Mouse (Mus musculus) kidney, embryonic 16.5 days (tissue): ENCODE results near the gene Saal1. TPM values are rescaled to one million over a fixed set of nuclear protein-coding genes. Genes with fewer than 3 reads are reported as not detected.
"Not testable (repeated sequence)": the region's sequence is repeated elsewhere in the genome, so short reads cannot be mapped to it uniquely, and the experiment has no call there.

ENCODE experiments used
- ATAC-seq: fragments of 200-750 bp; cut with Nextera tagmentation; 2 replicates; pipeline ENCODE4 v1.8.0; 2017; ENCODE audit warnings: moderate TSS enrichment; ENCODE audit not compliant: low FRiP score, low TSS enrichment
- H3K27ac ChIP-seq: fragments of 300-500 bp; sonication (generic); 2 replicates; pipeline ENCODE4 v1.5.1; 2014; ENCODE audit warnings: low read length
- H3K27me3 ChIP-seq: fragments of 300-500 bp; sonication (generic); 2 replicates; pipeline ENCODE4 v1.6.1; 2014; ENCODE audit warnings: low read length, control low read depth, mixed read lengths; ENCODE audit not compliant: insufficient read depth
- H3K36me3 ChIP-seq: fragments of 300-500 bp; sonication (generic); 2 replicates; pipeline ENCODE4 v1.6.1; 2014; ENCODE audit warnings: low read length, control low read depth, mixed read lengths; ENCODE audit not compliant: insufficient read depth
- H3K4me1 ChIP-seq: fragments of 300-500 bp; sonication (generic); 2 replicates; pipeline ENCODE4 v1.6.1; 2014; ENCODE audit warnings: low read length, control low read depth, mixed read lengths; ENCODE audit not compliant: insufficient read depth
- H3K4me2 ChIP-seq: fragments of 300-500 bp; sonication (generic); replicated peaks from 2 replicates; pipeline ENCODE4 v1.6.1; 2014; ENCODE audit warnings: low read depth, low read length
- H3K4me3 ChIP-seq: fragments of 300-500 bp; sonication (generic); 2 replicates; pipeline ENCODE4 v1.5.1; 2014; ENCODE audit warnings: mild to moderate bottlenecking, low read length
- H3K9ac ChIP-seq: fragments of 300-500 bp; sonication (generic); replicated peaks from 2 replicates; pipeline ENCODE4 v1.6.1; 2014; ENCODE audit warnings: low read length
- H3K9me3 ChIP-seq: fragments of 300-500 bp; sonication (generic); 2 replicates; pipeline ENCODE4 v1.6.1; 2016; ENCODE audit warnings: low read length, control low read depth
- WGBS: fragments of 180-500 bp; shearing (Covaris S2); extraction: QIAGEN DNeasy Blood & Tissue Kit; methylation state at CpG from one replicate; pipeline ENCODE4 v1.1.7; 2014; 5-methylcytosine and 5-hydroxymethylcytosine counted together
- polyA plus RNA-seq: library from polyadenylated mRNA; unstranded; fragments of >200 nt; fragmentation: Nextera tagmentation; extraction: Ambion mirVana; gene quantifications from 2 replicates; pipeline ENCODE4 v1.2.1, GENCODE M21; 2015

Saal1 gene
- polyA plus RNA-seq, 1 experiment from 2014 or later: 34.1 TPM

- H3K27ac ChIP-seq: no peak within 1 kb of the TSS
- H3K4me1 ChIP-seq: peaks cover 8% of the 10 kb centered on the region
- no peaks in the 10 kb centered on the region for H3K9me3 ChIP-seq
- no peak within 1 kb of the TSS for H3K4me3 ChIP-seq
- no peaks in the 10 kb centered on the region; the same call in 1 of the 2 replicates for H3K27me3 ChIP-seq
- ATAC-seq: no peak
- no peak within 1 kb of the TSS for H3K4me2 ChIP-seq
- 19% methylated on average over 10 of the region's 10 CpGs for WGBS
- no peak within 1 kb of the TSS for H3K9ac ChIP-seq
- H3K36me3 ChIP-seq: no peaks in the 10 kb centered on the region
These were observed 38.3 kb downstream of the Saal1 start, which contains the start of gene Tph1 for GRCm38 (mm10) chr7:46672160-46672672. Tph1 (minus strand) TSS chr7:46672537.

GRCm38 (mm10) chr7:46667256-46667655, 43.2 kb downstream of the Saal1 start:
- WGBS: 2% methylated on average over 21 of the region's 21 CpGs
- H3K4me2 ChIP-seq: peak overlapping the region; percentile 42
- H3K36me3 ChIP-seq: no peaks in the 10 kb centered on the region
- no peak overlapping the region for H3K27ac ChIP-seq
- no peaks in the 10 kb centered on the region for H3K9me3 ChIP-seq
- H3K4me3 ChIP-seq: peak overlapping the region; percentile 14
- peaks cover 9% of the 10 kb centered on the region for H3K4me1 ChIP-seq
- peak; percentile 31; the same call in 1 of the 2 replicates for ATAC-seq
- no peak overlapping the region for H3K9ac ChIP-seq
- H3K27me3 ChIP-seq: peaks cover 16% of the 10 kb centered on the region; the same call in 1 of the 2 replicates

- WGBS: 23% methylated on average over 9 of the region's 9 CpGs
- ATAC-seq: no peak
- H3K36me3 ChIP-seq: no peaks in the 10 kb centered on the region
- H3K4me3 ChIP-seq: no peak overlapping the region
- H3K9ac ChIP-seq: no peak overlapping the region
- no peaks in the 10 kb centered on the region for H3K9me3 ChIP-seq
- H3K27ac ChIP-seq: no peak overlapping the region
- peaks cover 16% of the 10 kb centered on the region; the same call in 1 of the 2 replicates for H3K27me3 ChIP-seq
- H3K4me1 ChIP-seq: 0 out of 2 replicates have a peak, but pooled peaks cover 10% of the 10 kb centered on the region
- no peak overlapping the region for H3K4me2 ChIP-seq
These were observed 45.2 kb downstream of the Saal1 start for GRCm38 (mm10) chr7:46665236-46665635.

- no peak overlapping the region for H3K27ac ChIP-seq
- no peak overlapping the region for H3K9ac ChIP-seq
- WGBS: 40% methylated on average over 18 of the region's 18 CpGs
- no peaks in the 10 kb centered on the region for H3K9me3 ChIP-seq
- 0 out of 2 replicates have a peak, but pooled peaks cover 5% of the 10 kb centered on the region for H3K4me1 ChIP-seq
- H3K4me2 ChIP-seq: no peak overlapping the region
- no peak overlapping the region for H3K4me3 ChIP-seq
- ATAC-seq: no peak
- H3K36me3 ChIP-seq: no peaks in the 10 kb centered on the region
- H3K27me3 ChIP-seq: 0 out of 2 replicates have a peak, but pooled peaks cover 14% of the 10 kb centered on the region
These were observed 48.8 kb downstream of the Saal1 start for GRCm38 (mm10) chr7:46661591-46662090.

GRCm38 (mm10) chr7:46652279-46652678, 58.2 kb downstream of the Saal1 start:
- Histone ChIP-seq H3K27me3 (no peaks in the 10 kb centered on the region), H3K4me3 (no peak overlapping the region), H3K9me3 (no peaks in the 10 kb centered on the region), H3K4me1 (no peaks in the 10 kb centered on the region), H3K27ac (no peak overlapping the region), H3K4me2 (no peak overlapping the region), H3K9ac (no peak overlapping the region), H3K36me3 (no peaks in the 10 kb centered on the region)
- ATAC-seq: no peak
- WGBS: 62% methylated on average over 2 of the region's 2 CpGs

- H3K4me3 ChIP-seq, H3K27ac ChIP-seq, ATAC-seq, H3K4me1 ChIP-seq, H3K36me3 ChIP-seq, H3K4me2 ChIP-seq, H3K27me3 ChIP-seq, H3K9ac ChIP-seq, H3K9me3 ChIP-seq: not testable (repeated sequence)
- 48% methylated on average over 5 of the region's 5 CpGs for WGBS
These were observed 60.2 kb downstream of the Saal1 start for GRCm38 (mm10) chr7:46650231-46650630.

GRCm38 (mm10) chr7:46648431-46649140, 61.9 kb downstream of the Saal1 start:
- no peaks in the 10 kb centered on the region for H3K9me3 ChIP-seq
- no peak overlapping the region for H3K4me3 ChIP-seq
- no peaks in the 10 kb centered on the region for H3K27me3 ChIP-seq
- H3K9ac ChIP-seq: no peak overlapping the region
- WGBS: 85% methylated on average over 4 of the region's 4 CpGs
- no peaks in the 10 kb centered on the region for H3K36me3 ChIP-seq
- ATAC-seq: no peak
- H3K4me2 ChIP-seq: no peak overlapping the region
- H3K4me1 ChIP-seq: no peaks in the 10 kb centered on the region
- H3K27ac ChIP-seq: no peak overlapping the region

- WGBS: 74% methylated on average over 1 of the region's 1 CpGs
These were observed 67.3 kb downstream of the Saal1 start for GRCm38 (mm10) chr7:46643172-46643571.

GRCm38 (mm10) chr7:46640062-46640461, 70.4 kb downstream of the Saal1 start:
- Histone ChIP-seq H3K27me3 (peaks cover 6% of the 10 kb centered on the region; the same call in 1 of the 2 replicates), H3K9ac (peak overlapping the region; percentile 79), H3K36me3 (no peaks in the 10 kb centered on the region), H3K4me3 (peak overlapping the region; percentile 73), H3K4me2 (peak overlapping the region; percentile 85), H3K9me3 (no peaks in the 10 kb centered on the region), H3K4me1 (peaks cover 11% of the 10 kb centered on the region), H3K27ac (no peak overlapping the region)
- no peak for ATAC-seq
- WGBS: 20% methylated on average over 17 of the region's 17 CpGs

More at GRCm38 (mm10) chr7:46643172-46643571, 67.3 kb downstream of the Saal1 start:
- Histone ChIP-seq H3K36me3 (no peaks in the 10 kb centered on the region), H3K4me1 (peaks cover 5% of the 10 kb centered on the region), H3K9ac (no peak overlapping the region), H3K4me3 (no peak overlapping the region), H3K27ac (no peak overlapping the region), H3K27me3 (peaks cover 6% of the 10 kb centered on the region; the same call in 1 of the 2 replicates), H3K4me2 (no peak overlapping the region), H3K9me3 (no peaks in the 10 kb centered on the region)
- no peak for ATAC-seq

- no peaks in the 10 kb centered on the region for H3K9me3 ChIP-seq
- peak within 1 kb of the TSS; percentile 85 for H3K4me2 ChIP-seq
- peak; percentile 97 for ATAC-seq
- H3K4me3 ChIP-seq: peak within 1 kb of the TSS; percentile 73
- H3K27me3 ChIP-seq: peaks cover 6% of the 10 kb centered on the region; the same call in 1 of the 2 replicates
- no peaks in the 10 kb centered on the region for H3K36me3 ChIP-seq
- peak within 1 kb of the TSS; percentile 79 for H3K9ac ChIP-seq
- peak within 1 kb of the TSS; percentile 56 for H3K27ac ChIP-seq
- H3K4me1 ChIP-seq: peaks cover 11% of the 10 kb centered on the region
- WGBS: 1% methylated on average over 30 of the region's 30 CpGs
These were observed 70.8 kb downstream of the Saal1 start, which contains the start of gene Sergef for GRCm38 (mm10) chr7:46639692-46640031. Sergef (minus strand) TSS chr7:46639807.
